Mouse (Mus musculus) gastrocnemius, postnatal 4 days (tissue): ENCODE measurements at regions not wholly inside any gene's neighbourhood (a gene's known extent, or its start where the extent isn't known, plus 50 kb on each side); places are given as distances from the start of the nearest gene placed in this dataset.
"Not testable (repeated sequence)": the region's sequence is repeated elsewhere in the genome, so short reads cannot be mapped to it uniquely, and the experiment has no call there.

Experiments used
- DNase-seq, 2 experiments: peaks; one replicate each; pipeline ENCODE4 v3.0.0; 2021 to 2022; ENCODE audit warnings: low spot score in 2 of 2, mixed read lengths in 2 of 2

DNA sequence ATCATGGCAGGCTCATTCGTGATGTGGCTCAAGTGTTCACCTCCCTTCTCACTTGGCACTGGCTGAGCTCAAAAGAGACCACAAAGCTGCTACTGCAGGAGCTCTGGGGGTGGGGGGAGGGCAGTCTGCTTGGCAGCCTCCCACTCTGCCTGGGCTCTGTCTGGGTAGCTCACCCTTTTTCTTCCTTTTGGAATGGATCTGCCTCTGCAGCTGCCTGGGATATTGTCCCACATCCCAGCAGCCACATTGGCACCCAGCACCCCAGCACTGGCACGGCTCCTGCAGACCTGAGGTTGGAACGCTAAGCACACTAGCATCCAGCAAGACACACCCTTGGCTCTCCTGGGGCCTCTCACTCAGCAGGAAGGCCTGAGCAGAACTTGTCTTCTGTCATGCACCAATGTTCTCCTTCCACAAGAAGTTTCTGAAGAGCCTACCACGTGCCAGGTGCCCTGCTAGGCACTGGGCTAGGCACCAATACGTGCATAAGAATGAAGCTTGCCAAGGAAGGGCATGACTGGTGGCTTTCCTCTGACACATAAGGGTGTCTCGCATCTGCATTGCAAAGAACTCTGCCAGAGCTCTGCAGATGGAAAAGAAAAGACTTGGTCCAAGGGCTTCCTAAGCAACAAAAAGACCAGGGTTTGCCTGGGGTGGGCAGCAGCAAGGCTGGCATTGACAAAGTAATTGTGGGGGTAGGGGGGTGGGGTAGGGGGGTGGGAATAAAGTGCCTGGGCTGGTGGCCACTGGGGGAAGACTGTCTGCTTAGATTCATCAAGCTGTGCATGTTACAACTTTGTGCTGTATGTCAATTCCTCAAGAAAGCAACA, 112.1 kb upstream of the Sipa1l1 start:
- DNase-seq: not testable (repeated sequence)

DNA sequence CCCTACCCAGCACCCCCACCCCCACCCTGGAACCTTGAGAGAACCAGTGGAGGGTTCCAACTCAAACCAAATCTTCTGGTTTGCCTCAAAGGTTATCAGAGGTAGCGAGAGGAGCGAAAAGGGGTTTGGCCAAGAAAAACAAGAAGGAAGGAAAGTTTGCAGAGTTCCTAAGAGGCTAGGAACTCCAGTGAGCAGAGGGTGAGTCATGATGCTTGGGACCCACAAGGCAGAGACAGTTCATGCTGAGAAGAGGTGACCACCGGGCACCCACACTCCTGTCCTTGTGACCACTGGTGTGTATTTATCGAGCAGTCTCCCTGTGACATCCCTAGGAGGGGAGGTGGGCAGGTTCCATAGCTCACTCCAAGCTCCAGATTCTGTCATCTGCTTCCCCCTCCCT, 104.1 kb upstream of the Sipa1l1 start:
- peak in 1 of 2 experiments; percentile 8 for DNase-seq

DNA sequence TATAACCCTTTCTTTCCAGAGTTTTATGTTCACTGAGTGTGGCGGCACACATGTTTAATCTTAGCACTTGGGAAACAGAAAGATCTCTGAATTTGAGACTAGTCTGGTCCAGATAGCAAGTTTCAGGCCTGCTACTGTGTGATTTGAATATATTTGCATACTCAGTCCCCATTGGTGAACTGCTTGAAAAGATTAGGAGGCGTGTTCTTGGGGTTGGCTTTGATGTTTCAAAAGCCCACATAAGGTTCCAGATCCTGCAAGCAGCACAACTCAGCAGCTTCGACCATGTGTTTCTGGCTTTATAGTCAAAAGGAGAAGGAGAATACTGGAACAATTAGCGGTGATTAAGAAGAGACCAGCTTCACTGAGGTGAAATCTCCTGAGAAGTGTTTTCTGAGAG, 102.3 kb upstream of the Sipa1l1 start:
- DNase-seq: no peak

DNA sequence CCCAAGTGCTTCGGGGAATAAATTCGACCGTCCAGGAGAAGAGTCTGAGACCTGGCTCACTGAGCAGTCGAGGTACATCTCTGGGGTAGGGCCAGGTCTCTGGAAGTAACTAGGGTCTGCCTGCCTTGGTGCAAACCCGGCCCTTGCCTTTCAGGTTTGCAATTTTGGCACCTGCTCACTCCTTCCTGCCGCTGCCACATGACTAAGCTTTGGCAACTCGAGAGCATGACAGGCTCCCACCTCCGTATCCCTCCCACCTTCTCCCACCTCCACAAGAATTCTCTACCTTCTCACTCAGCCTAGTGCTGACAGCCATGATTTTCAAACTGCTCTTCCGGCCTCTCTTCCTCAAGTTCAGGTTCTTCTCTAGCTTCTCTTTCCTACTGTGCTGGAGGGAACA, 99.5 kb upstream of the Sipa1l1 start:
- DNase-seq: no peak

DNA sequence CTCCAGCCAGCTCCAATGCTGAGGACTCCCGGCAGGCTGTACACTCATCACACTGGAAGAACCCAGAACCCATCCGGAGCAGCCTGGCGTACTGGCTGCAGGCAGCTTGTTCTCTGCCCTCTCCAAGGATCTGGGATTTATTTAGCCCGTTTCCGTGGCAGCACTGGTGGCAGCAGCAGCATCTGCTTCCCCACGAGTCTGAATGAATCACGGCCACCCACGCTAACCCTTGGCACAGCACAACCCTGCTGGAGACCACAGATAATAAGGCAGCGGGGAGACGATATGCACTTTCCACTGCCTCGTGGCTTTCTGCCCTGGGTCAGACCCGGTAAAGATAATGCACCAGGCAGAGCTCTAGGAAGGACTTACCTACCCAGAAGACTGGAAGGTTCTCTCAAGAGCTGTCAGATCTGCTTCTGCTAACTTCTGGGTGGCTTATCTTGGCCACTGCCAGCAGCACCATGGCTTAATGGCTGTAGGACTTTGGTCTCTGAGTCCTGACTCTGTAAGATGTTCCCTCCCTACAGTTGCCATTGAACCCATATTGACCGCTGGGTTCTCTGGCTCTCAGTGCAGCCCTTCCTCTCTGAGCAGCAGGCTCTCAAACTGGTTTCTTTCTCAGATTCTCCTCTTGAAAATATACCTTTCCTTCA, 96.2 kb upstream of the Sipa1l1 start:
- DNase-seq: no peak

DNA sequence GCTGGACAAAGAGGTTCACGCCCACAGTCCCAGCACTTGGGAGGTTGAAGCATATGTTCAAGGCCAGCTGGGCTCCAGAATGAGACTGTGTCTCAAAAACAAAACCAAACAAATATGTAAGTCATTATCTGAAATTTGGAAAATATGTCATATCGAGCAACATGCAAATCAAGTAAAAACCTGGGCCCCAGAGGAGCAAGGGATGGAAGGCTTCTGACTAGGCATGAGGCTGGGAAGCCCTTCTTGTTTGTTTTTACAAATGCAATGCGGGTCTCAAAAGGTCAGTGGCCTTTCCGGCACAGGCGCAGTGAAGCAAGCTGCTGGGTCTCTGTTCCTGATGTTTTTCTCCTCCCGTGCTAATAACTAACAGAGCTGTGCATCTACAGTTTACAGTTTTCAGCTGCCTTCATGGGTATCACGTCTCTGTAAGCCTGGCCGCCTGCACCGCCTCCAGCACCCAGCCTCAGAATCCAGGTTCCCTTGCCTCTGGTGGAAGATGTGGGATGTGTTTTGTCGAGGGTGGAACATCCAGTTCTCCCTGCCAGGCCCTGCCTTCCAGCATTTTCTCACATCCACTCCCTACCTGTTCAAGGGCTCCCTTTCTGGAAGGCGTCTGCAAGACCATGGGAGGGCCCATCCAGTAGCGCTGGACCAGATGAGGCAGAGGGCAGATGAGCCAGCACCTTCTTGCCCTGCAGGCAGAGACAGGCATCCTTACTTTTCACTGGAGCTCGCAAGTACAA, 93.5 kb upstream of the Sipa1l1 start:
- no peak for DNase-seq

DNA sequence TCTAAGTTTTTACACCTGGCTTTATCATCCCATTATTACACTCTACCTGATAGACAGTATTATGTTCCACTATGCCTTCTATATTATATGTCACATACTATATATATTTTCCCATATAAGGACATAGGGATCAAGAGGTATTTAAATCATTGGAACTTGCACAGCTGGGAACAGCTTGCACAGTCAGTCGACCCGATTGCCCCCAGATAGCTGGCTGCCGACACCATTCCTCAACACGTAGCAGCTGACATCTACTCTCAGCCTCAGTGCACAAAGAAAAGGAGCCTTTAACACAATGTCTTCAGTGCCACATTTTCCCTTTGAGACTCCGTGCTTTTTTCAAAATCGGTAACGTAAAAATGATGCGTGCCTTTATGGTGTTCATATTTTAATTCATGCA, 92.4 kb upstream of the Sipa1l1 start:
- DNase-seq: no peak

DNA sequence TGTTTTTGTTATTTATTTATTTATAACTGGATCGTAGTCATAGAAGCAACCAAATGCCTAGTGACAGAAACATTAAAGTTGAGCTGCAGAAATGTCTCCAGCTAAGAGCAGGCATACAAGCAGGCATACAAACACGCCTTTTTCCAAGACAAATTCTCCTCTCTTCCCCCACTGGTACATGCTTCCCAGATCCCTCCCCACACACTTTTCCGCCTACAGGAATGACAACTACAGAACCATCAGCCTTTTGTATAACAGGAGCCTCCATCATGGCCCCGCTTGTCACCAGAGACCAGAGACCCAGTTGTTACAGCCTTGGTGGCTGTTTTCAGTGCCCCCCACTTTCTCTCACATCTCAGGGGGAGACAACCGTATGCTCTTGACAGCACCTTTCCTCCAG, 91.2 kb upstream of the Sipa1l1 start:
- no peak for DNase-seq

DNA sequence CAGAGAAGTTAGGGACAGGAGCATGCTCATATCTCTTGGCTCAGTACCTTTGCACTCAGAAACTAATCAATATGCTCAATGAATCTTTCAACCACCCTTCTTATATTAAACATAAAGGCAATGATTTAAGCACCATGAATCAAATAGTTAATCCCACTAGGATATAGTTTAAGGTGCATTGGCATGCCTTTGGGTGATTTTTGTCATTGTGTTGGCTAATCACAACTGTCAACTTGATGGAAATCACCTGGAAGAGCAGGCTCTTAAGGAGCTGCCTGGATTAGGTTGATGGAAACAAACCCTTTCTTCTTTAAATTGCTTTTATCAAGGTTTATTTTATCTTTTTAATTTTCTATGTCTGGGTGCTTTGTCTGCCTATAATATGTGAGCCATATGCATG, 90.4 kb upstream of the Sipa1l1 start:
- DNase-seq: no peak

DNA sequence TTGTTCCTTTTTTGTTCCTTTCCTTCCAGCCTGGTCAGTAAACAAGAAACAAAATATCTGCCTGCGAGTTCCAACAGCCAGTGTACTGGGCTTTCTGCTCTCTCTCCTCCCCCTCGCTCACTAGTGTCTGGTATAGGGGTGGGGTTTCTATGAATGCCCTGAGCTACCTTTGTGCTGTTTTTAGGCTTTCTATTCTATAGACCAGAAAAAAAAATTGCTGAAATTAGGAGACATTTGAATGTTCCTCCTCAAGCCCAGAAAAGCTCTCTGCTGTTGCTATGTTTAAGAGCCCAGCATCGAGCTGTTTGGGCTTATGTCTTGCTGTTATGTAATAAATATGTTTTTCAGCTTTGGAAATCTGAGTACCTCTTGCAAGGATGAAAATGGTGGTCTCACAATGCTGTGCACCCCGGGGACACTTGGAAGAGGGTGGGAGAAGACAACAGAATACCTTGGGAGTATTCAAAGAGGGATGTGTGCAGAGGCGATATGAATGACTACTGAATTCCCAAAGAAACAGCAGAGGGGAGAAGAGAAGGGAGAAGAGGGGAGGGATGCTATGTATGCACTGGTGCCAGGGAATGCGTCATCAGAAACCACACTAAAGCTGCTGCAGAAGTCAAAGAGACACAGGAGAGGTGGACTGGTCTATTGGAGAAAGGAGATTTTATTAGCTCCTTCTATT, 88.8 kb upstream of the Sipa1l1 start:
- no peak for DNase-seq

DNA sequence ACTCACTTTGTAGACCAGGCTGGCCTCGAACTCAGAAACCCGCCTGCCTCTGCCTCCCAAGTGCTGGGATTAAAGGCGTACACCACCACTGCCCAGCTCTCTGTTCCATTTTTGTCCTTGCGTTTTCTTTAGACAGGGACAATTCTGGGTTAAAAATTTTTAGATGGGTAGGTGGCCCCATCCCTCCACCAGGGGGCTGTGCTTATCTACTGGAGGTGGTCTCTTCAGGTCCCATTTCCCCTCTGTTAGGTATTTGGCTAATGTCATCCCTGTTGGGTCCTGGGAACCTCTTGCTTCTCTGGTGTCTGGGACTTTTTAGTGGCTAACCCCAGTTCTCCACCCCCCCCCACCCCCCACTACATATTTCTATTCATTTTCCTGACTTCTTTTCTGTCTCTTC, 86.5 kb upstream of the Sipa1l1 start:
- DNase-seq: not testable (repeated sequence)

DNA sequence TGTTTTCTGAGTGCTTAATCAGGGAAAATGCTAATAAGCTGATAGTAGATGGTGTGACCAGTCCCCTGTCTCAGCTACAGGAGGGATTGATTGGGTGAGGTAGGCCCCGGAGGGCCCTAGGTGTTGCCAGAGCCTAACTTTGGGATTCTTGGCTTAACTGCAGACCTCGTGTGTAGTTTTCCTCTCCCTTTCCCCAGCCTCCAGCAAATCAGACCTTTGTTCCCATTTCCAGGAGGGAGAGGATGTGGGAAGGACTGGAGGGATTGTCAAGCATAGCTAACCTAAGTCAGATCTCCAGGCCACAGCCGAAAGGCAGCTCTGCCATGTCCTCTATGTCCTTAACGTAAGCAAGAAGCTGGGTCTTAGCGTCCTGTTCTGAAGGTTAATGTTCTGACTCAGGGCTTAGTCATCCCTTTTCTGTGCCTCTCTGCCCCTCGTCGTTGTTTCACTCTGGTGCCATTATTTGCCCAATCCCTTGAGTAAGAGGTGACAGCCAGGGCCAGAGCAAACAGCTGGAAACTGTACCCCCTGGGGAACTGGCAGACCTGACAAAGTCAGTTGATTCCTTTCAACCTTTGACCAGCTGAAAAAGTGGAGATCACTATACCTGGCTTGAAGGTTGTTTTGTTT, 83.2 kb upstream of the Sipa1l1 start:
- no peak for DNase-seq

DNA sequence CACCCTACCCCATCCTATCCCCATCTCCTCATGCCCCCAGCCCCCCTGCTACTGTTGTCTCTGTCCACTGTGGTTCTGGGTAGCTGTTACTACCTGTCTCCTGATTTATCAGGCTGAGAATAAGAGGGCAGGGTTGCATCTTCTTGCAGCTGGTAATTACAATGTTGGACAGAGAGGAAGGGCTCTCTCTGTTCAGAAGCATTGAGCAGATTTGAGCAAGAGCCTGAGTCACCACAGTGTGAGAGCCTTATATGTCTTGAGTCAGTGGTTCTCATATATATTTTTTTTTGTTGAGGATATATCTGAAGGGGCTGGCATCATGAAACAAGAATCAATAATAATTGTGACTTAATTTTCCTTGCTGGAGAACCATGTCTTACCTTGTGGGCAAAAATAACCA, 82.7 kb upstream of the Sipa1l1 start:
- no peak for DNase-seq

DNA sequence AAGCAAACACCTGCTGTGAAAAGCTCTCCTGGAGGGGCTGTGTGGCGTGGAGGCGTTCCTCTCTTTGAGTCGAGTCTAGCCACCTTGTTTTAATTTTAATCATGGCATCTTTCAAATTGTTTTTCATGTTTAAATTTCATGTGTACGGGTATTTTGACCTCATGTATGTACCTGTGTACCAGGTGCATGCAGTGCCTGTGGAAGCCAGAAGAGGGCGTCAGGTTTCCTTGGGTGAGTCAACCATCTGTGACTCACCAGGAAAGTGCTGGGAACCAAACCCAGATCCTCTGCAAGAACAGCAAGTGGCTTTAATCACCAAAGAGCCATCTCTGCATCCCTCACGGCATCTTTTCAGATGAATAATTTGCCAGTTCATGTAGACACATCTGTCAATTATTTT, 79.8 kb upstream of the Sipa1l1 start:
- no peak for DNase-seq

DNA sequence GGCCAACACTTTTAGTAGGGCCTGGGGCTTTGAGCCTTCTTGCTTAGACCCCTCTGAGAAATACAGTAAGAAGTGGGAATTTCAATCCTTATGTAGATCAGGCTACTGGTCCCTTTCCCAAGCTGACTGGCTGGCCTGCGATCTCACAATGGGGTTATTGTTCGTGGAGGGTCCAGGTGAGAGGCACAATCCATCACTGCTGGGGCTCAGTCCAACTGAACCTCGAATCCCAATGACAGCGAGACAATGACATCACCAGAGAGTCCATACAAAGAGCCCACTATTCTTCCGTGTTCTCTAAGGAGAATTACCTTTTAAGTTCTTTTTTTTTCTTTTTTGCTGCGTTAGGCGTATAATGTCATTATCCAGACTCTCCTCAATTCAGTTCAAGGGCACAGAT, 75.8 kb upstream of the Sipa1l1 start:
- no peak for DNase-seq

DNA sequence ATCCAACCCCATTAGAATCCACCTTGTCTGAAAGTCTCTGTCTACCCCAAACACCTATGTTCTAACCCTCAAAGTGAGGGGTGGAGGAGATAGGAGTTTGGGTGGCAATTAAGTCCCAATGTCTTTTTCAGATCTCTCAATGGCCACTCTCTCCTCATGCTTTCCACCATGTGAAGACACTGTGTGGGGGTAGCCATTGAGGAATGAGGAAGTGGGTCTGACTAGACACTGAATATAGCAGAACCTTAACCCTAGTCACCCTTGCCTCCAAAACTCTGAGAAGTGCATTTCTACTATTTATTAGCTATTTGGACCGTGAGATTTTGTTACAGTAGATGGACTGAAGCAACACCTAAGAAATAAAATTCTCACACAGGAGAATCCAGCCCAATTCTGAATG, 73.7 kb upstream of the Sipa1l1 start:
- no peak for DNase-seq

DNA sequence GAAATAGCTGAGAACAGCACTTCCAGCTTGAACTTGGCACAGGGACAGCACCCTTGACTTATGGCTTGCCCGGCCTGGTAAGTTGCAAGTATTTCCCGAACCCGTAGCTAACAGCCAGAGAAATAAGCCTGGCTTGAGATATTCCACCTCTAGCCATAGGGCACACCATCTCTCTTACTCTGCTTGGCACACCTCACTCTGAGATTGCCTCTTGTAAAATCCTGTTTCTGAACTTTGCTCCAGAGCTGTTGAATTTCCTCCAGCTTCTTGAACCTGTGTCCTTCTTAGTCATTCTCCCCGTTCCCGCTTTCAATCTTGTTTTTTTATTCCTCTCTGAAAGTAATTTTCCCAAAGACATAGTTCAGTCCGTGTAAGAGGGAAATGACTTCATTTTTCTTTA, 72.0 kb upstream of the Sipa1l1 start:
- DNase-seq: no peak

DNA sequence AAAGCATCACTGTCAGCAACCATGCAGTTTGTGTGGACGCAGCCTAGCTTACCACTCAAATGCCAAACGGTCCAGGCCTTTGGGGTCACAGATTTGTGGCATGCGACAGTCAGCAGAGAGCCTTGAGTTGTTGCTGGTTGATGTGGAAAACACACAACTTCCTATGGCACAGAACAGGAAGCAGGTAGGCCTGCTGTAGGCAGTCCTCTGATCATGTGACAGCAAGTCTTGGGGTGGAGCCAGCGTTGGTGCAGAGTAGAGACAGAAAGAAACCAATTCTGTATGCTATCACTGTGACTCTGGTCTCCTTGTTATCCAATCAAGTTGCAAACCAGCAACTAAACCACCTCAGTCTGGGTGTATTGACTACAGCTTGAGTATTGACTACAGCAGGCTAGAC, 71.5 kb upstream of the Sipa1l1 start:
- DNase-seq: no peak

DNA sequence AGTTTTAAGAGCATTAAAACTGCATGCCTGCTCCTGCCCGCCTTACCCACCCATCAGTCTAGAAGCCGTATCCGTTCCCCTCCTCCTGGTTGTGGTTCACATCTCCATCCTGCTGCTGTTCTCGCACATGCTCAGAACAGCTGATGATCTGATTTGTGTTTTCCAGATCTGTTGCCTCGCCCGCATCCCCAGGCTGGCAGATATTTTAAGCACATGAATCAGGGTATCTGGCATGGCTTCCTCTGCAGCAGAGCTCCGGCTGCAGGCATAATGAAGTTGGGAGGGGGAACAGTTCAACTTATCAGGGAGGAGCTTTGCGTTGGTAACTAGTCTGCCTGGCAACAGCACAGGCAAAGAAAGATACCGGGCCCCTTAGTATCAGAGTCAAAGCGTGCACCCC, 64.9 kb upstream of the Sipa1l1 start:
- no peak for DNase-seq

DNA sequence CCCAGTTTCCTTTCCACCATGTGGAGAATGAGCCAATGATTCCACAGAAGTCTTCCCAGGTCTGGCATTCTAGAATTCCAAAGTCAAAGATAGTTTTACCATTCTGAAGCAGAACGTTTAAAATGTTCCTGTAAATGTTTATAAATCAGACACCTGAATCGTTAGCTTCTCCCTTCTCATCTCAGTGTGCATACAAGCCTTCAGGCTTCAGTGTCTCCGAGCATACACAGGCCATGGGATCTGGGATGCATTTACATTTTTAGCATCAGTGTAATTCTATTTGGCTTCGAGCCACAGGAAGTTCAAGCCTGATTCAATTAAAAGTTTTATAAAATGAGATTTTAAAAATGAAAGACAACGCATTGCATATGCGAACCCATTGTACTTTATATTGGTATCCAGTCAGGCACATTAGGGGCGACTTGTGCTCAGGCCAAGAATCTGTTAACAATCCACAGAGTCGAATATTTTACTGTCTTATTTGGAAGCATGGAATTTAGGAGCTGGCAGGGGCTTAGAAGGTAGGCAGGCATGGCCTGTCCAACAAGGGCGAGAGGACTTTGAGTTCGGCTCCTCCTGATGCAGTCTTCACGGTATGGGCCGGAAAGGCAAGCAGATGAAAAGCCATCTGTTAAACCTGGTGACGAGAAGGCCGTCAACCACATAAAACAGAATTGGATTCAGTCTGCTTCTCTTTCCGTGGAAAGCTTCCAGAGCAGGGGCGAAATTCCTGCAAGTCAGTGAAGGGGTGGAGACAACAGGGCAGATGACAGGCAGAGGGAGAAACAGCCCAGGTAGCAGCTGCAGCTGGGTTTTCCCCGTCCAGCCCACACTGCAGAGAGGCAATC, 63.7 kb upstream of the Sipa1l1 start:
- DNase-seq: no peak
